8 mouse cellular contexts compared by ENCODE assay signal in genomic region chr13:30993819-30994218, GRCm38 (mm10). TPM values are rescaled to one million over a fixed set of nuclear protein-coding genes. Genes with fewer than 3 reads are reported as not detected.
DNase-seq lines count a peak whose midpoint lies in the region; ATAC-seq and TF ChIP-seq lines count a peak whose summit lies in the region.

No protein-coding gene starts in this region.

- 35% methylated on average over 3 of the region's 3 CpGs for WGBS in kidney, embryonic 16.5 days
- WGBS in embryonic facial prominence, embryonic 14.5 days: 31% methylated on average over 3 of the region's 3 CpGs
- WGBS in hindbrain, postnatal 0 days: 34% methylated on average over 3 of the region's 3 CpGs
- 34% methylated on average over 3 of the region's 3 CpGs for WGBS in limb, embryonic 10.5 days

- H3K4me2 ChIP-seq in kidney, embryonic 16.5 days (replicated peaks; ENCODE audit: low read depth, low read length): no peak overlapping the region
- H3K4me2 ChIP-seq in embryonic facial prominence, embryonic 14.5 days (ENCODE audit: low read depth, low read length): no peak overlapping the region
- no peak overlapping the region for H3K4me2 ChIP-seq in hindbrain, postnatal 0 days (ENCODE audit: low read depth, low read length)

- no peak overlapping the region for H3K9ac ChIP-seq in kidney, embryonic 16.5 days (replicated peaks; ENCODE audit: low read length)
- H3K9ac ChIP-seq in embryonic facial prominence, embryonic 14.5 days (ENCODE audit: low read depth, low read length): no peak overlapping the region
- no peak overlapping the region for H3K9ac ChIP-seq in hindbrain, postnatal 0 days (replicated peaks; ENCODE audit: low read length)

- peaks cover 4% of the 10 kb centered on the region; the same call in 1 of the 2 replicates for H3K27me3 ChIP-seq in kidney, embryonic 16.5 days (ENCODE audit: insufficient read depth, low read length)
- no peaks in the 10 kb centered on the region for H3K27me3 ChIP-seq in embryonic facial prominence, embryonic 14.5 days (replicated peaks; ENCODE audit: control insufficient read depth, insufficient read depth, low read length)
- no peaks in the 10 kb centered on the region for H3K27me3 ChIP-seq in hindbrain, postnatal 0 days (ENCODE audit: insufficient read depth, low read length)
- 0 out of 2 replicates have a peak, but pooled peaks cover 15% of the 10 kb centered on the region for H3K27me3 ChIP-seq in limb, embryonic 10.5 days (ENCODE audit: low read depth, poor library complexity, severe bottlenecking)

- H3K4me3 ChIP-seq in kidney, embryonic 16.5 days (ENCODE audit: low read length): no peak overlapping the region
- no peak overlapping the region for H3K4me3 ChIP-seq in embryonic facial prominence, embryonic 14.5 days (ENCODE audit: low read depth, low read length)
- no peak overlapping the region for H3K4me3 ChIP-seq in hindbrain, postnatal 0 days (ENCODE audit: low read length)
- H3K4me3 ChIP-seq in limb, embryonic 10.5 days: no peak overlapping the region

- no peak for ATAC-seq in kidney, embryonic 16.5 days (ENCODE audit: low FRiP score, low TSS enrichment)
- ATAC-seq in activated CD4-positive, CD25-positive, alpha-beta regulatory T cell, adult 4 months: peak; percentile 59
- no peak for ATAC-seq in embryonic facial prominence, embryonic 14.5 days (ENCODE audit: low read depth)
- peak; percentile 81 for ATAC-seq in hindbrain, postnatal 0 days

- no peaks in the 10 kb centered on the region for H3K36me3 ChIP-seq in kidney, embryonic 16.5 days (ENCODE audit: insufficient read depth, low read length)
- H3K36me3 ChIP-seq in embryonic facial prominence, embryonic 14.5 days (ENCODE audit: control insufficient read depth, insufficient read depth, low read length): no peaks in the 10 kb centered on the region
- H3K36me3 ChIP-seq in hindbrain, postnatal 0 days (ENCODE audit: insufficient read depth, low read length): no peaks in the 10 kb centered on the region
- no peaks in the 10 kb centered on the region for H3K36me3 ChIP-seq in limb, embryonic 10.5 days

- no peak overlapping the region for H3K27ac ChIP-seq in kidney, embryonic 16.5 days (ENCODE audit: low read length)
- H3K27ac ChIP-seq in embryonic facial prominence, embryonic 14.5 days (replicated peaks; ENCODE audit: low read depth, low read length): no peak overlapping the region
- no peak overlapping the region for H3K27ac ChIP-seq in hindbrain, postnatal 0 days
- H3K27ac ChIP-seq in limb, embryonic 10.5 days: no peak overlapping the region

- H3K4me1 ChIP-seq in kidney, embryonic 16.5 days (ENCODE audit: insufficient read depth, low read length): no peaks in the 10 kb centered on the region
- no peaks in the 10 kb centered on the region for H3K4me1 ChIP-seq in embryonic facial prominence, embryonic 14.5 days (ENCODE audit: control insufficient read depth, insufficient read depth, low read length)
- no peaks in the 10 kb centered on the region for H3K4me1 ChIP-seq in hindbrain, postnatal 0 days (ENCODE audit: insufficient read depth, low read length)
- H3K4me1 ChIP-seq in limb, embryonic 10.5 days: no peaks in the 10 kb centered on the region

- TF ChIP-seq CTCF in hindbrain, postnatal 0 days (IDR thresholded peaks at IDR 0.05; ENCODE audit: low read depth): peak; percentile 80

- DNase-seq in kidney, adult 18-20 months: peak; percentile 38
- peak; percentile 78 for DNase-seq in embryonic facial prominence, embryonic 14.5 days (ENCODE audit: low spot score)
- peak; percentile 86 for DNase-seq in hindbrain, postnatal 0 days (ENCODE audit: low spot score)
- DNase-seq in limb, embryonic 10.5 days (ENCODE audit: low spot score): peak; percentile 47
- peak; percentile 75 for DNase-seq in naive thymus-derived CD4-positive, alpha-beta T cell, adult 2 months (ENCODE audit: low read depth)
- DNase-seq in thymus, postnatal 4 days: peak; percentile 57

- no peaks in the 10 kb centered on the region for H3K9me3 ChIP-seq in kidney, embryonic 16.5 days (ENCODE audit: low read length)
- no peaks in the 10 kb centered on the region for H3K9me3 ChIP-seq in embryonic facial prominence, embryonic 14.5 days (ENCODE audit: control insufficient read depth, low read length)
- no peaks in the 10 kb centered on the region for H3K9me3 ChIP-seq in hindbrain, postnatal 0 days (ENCODE audit: low read length)
- H3K9me3 ChIP-seq in limb, embryonic 10.5 days (replicated peaks): no peaks in the 10 kb centered on the region

RNA-seq across cellular contexts. Expression of gene Gm5447, which starts 19.8 kb away (rescaled TPM):
- polyA plus RNA-seq in kidney, embryonic 16.5 days (2015; fragmentation: Nextera tagmentation; extraction: Ambion mirVana): not detected in 2 replicates
- under 1 TPM in 1 of 2 experiments, not detected in 1; 0.19 TPM for polyA plus RNA-seq in activated CD4-positive, CD25-positive, alpha-beta regulatory T cell, adult 4 months (2017; shearing (Covaris generic))
- 0.10 TPM in 1 of 2 replicates, not detected in the other for polyA plus RNA-seq in embryonic facial prominence, embryonic 14.5 days (2014; fragmentation: Nextera tagmentation; extraction: Ambion mirVana)
- 0.72 TPM in 1 of 2 replicates, not detected in the other for total RNA-seq in hindbrain, postnatal 0 days (2014; rRNA removed)
- 0.13 TPM in 1 of 2 replicates, not detected in the other for polyA plus RNA-seq in hindbrain, postnatal 0 days (2015; fragmentation: Nextera tagmentation; extraction: Ambion mirVana)
- 0.11 TPM in 1 of 2 replicates, not detected in the other for polyA plus RNA-seq in limb, embryonic 10.5 days (2016; fragmentation: Nextera tagmentation; extraction: Ambion mirVana)

RNA-seq across cellular contexts. Expression of gene Exoc2, which starts 19.9 kb away (rescaled TPM):
- polyA plus RNA-seq in kidney, embryonic 16.5 days (2015; fragmentation: Nextera tagmentation; extraction: Ambion mirVana): 28.1 and 31.3 TPM in 2 replicates
- polyA plus RNA-seq in activated CD4-positive, CD25-positive, alpha-beta regulatory T cell, adult 4 months (2017; shearing (Covaris generic)): 10 to 100 TPM; 71.5 to 76.1 TPM
- polyA plus RNA-seq in embryonic facial prominence, embryonic 14.5 days (2014; fragmentation: Nextera tagmentation; extraction: Ambion mirVana): 26.8 and 32.8 TPM in 2 replicates
- total RNA-seq in hindbrain, postnatal 0 days (2014; rRNA removed): 41.7 and 49.4 TPM in 2 replicates
- 35.5 and 36.5 TPM in 2 replicates for polyA plus RNA-seq in hindbrain, postnatal 0 days (2015; fragmentation: Nextera tagmentation; extraction: Ambion mirVana)
- 25.2 and 31.1 TPM in 2 replicates for polyA plus RNA-seq in limb, embryonic 10.5 days (2016; fragmentation: Nextera tagmentation; extraction: Ambion mirVana)

RNA-seq across cellular contexts. Expression of gene Hus1b, which starts 46.3 kb away (rescaled TPM):
- not detected in 2 replicates for polyA plus RNA-seq in kidney, embryonic 16.5 days (2015; fragmentation: Nextera tagmentation; extraction: Ambion mirVana)
- not detected for polyA plus RNA-seq in activated CD4-positive, CD25-positive, alpha-beta regulatory T cell, adult 4 months (2017; shearing (Covaris generic))
- not detected in 2 replicates for polyA plus RNA-seq in embryonic facial prominence, embryonic 14.5 days (2014; fragmentation: Nextera tagmentation; extraction: Ambion mirVana)
- total RNA-seq in hindbrain, postnatal 0 days (2014; rRNA removed): 0.63 and 1.2 TPM in 2 replicates
- polyA plus RNA-seq in hindbrain, postnatal 0 days (2015; fragmentation: Nextera tagmentation; extraction: Ambion mirVana): not detected in 2 replicates
- 0.13 TPM in 1 of 2 replicates, not detected in the other for polyA plus RNA-seq in limb, embryonic 10.5 days (2016; fragmentation: Nextera tagmentation; extraction: Ambion mirVana)

Comparison
In these comparisons a context has a peak if more than half of its experiments do, and no peak if none do; other contexts are left out.
1. ATAC-seq: peak in activated CD4-positive, CD25-positive, alpha-beta regulatory T cell, adult 4 months (single experiment) and hindbrain, postnatal 0 days (single experiment); none in kidney, embryonic 16.5 days (single experiment) and embryonic facial prominence, embryonic 14.5 days (single experiment).
2. Peak in every context shown above with its lines, with median percentiles within 50 percentile points of each other: DNase-seq.